Mouse (Mus musculus) lung, postnatal 0 days (tissue): ENCODE measurements around the gene Ccdc194. TPM values are rescaled to one million over a fixed set of nuclear protein-coding genes. Genes with fewer than 3 reads are reported as not detected.
A peak's percentile ranks its signal among the peaks of the same experiment; 100 is the strongest.

Experiments
- ATAC-seq: fragments of 200-750 bp; cut with Nextera tagmentation; 2 replicates; pipeline ENCODE4 v1.8.0; 2017; ENCODE audit warnings: moderate library complexity
- DNase-seq: peaks from one replicate; pipeline ENCODE4 v3.0.0-alpha.2; 2016; ENCODE audit warnings: low spot score
- H3K27ac ChIP-seq: fragments of 300-500 bp; sonication (generic); 2 replicates; pipeline ENCODE4 v1.5.1; 2014; ENCODE audit warnings: antibody characterized with exemption, mild to moderate bottlenecking, low read length, mixed read lengths
- H3K27me3 ChIP-seq: fragments of 300-500 bp; sonication (generic); replicated peaks from 2 replicates; pipeline ENCODE4 v1.6.1; 2014; ENCODE audit warnings: low read length, mixed read lengths; ENCODE audit not compliant: insufficient read depth
- H3K36me3 ChIP-seq: fragments of 300-500 bp; sonication (generic); 2 replicates; pipeline ENCODE4 v1.6.1; 2014; ENCODE audit warnings: low read length, mixed read lengths; ENCODE audit not compliant: insufficient read depth
- H3K4me1 ChIP-seq: fragments of 300-500 bp; sonication (generic); 2 replicates; pipeline ENCODE4 v1.6.1; 2014; ENCODE audit warnings: antibody characterized with exemption, low read depth, low read length, mixed read lengths; ENCODE audit not compliant: insufficient read depth
- H3K4me2 ChIP-seq: fragments of 300-500 bp; sonication (generic); replicated peaks from 2 replicates; pipeline ENCODE4 v1.6.1; 2014; ENCODE audit warnings: low read depth, mild to moderate bottlenecking, low read length, moderate library complexity, mixed read lengths
- H3K4me3 ChIP-seq: fragments of 300-500 bp; sonication (generic); 2 replicates; pipeline ENCODE4 v1.5.1; 2014; ENCODE audit warnings: low read depth, low read length
- H3K9ac ChIP-seq: fragments of 300-500 bp; sonication (generic); replicated peaks from 2 replicates; pipeline ENCODE4 v1.6.1; 2014; ENCODE audit warnings: low read depth, mild to moderate bottlenecking
- H3K9me3 ChIP-seq: fragments of 300-500 bp; sonication (generic); 2 replicates; pipeline ENCODE4 v1.6.1; 2016; ENCODE audit warnings: low read length, mixed read lengths
- CTCF ChIP-seq: IDR thresholded peaks from 2 replicates; pipeline ENCODE4 v1.5.1; 2016; ENCODE audit warnings: antibody characterized with exemption, mild to moderate bottlenecking
- EP300 ChIP-seq: IDR thresholded peaks from 2 replicates; pipeline ENCODE4 v1.6.1; 2016; ENCODE audit warnings: antibody characterized with exemption, mild to moderate bottlenecking, control low read depth
- WGBS: fragments of 180-500 bp; shearing (Covaris S2); extraction: QIAGEN DNeasy Blood & Tissue Kit; methylation state at CpG from one replicate; pipeline ENCODE4 v1.1.7; 2014; 5-methylcytosine and 5-hydroxymethylcytosine counted together
- polyA plus RNA-seq: library from polyadenylated mRNA; unstranded; fragments of >200 nt; fragmentation: Nextera tagmentation; extraction: Ambion mirVana; gene quantifications from 2 replicates; pipeline ENCODE4 v1.2.1, GENCODE M21; 2015

Ccdc194 gene
- polyA plus RNA-seq, 1 experiment from 2014 or later, result 0.08 TPM

DNA sequence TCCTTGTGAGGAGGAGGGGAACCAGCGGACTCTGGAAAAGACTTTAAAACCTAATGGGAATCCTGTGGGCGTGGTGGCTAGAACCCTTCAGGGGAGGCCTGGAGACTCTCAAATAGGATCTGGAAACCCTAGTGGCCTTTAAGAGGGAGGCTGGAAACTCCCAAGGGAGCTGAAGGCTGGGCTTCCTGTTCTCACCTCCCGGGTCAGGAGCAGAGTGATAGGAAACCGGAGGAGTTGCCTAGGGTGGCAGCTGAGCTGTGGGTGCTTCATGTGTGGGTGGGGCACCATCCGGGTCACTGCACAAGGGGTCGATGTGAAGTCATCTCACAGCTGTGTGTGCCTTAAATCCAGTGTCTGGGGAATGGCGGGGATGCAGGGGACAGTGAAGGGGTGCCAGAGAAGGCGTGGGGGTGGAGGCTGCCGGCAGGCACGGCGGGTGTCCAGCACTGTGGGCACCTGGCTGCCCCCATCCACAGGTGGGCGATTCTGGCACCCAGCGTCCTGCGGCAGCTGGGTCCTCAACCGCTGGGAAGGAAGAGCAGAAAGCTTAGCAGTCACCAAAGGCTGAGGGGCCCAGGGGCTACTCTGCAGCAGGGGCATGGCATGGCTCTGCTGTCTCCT, 27.5 kb downstream of the Ccdc194 start:
- ATAC-seq (peak; percentile 48), DNase-seq (peak; percentile 57)
- Histone ChIP-seq H3K27ac (peak overlapping the region; percentile 52), H3K9me3 (no peaks in the 10 kb centered on the region), H3K27me3 (no peaks in the 10 kb centered on the region), H3K36me3 (no peaks in the 10 kb centered on the region), H3K4me2 (0 out of 2 replicates have a peak overlapping the region, but pooled peaks have one; percentile 5), H3K4me1 (peaks cover 13% of the 10 kb centered on the region), H3K9ac (no peak overlapping the region), H3K4me3 (no peak overlapping the region)
- TF ChIP-seq CTCF, result 0 out of 2 replicates have a peak, but pooled peaks have one; percentile 0
- 0 out of 2 replicates have a peak, but pooled peaks have one; percentile 33 for TF ChIP-seq EP300
- 19% methylated on average over 13 of the region's 15 CpGs for WGBS

- H3K9ac ChIP-seq, result no peak overlapping the region
- no peak for TF ChIP-seq CTCF
- TF ChIP-seq EP300, result no peak
- no peak for ATAC-seq
- peaks cover 5% of the 10 kb centered on the region; the same call in 1 of the 2 replicates for H3K36me3 ChIP-seq
- peaks cover 13% of the 10 kb centered on the region for H3K4me1 ChIP-seq
- H3K27me3 ChIP-seq, result no peaks in the 10 kb centered on the region
- H3K27ac ChIP-seq, result peak overlapping the region; percentile 58; the same call in 1 of the 2 replicates
- no peaks in the 10 kb centered on the region for H3K9me3 ChIP-seq
- no peak for DNase-seq
- H3K4me3 ChIP-seq, result no peak overlapping the region
- WGBS, result 88% methylated on average over 1 of the region's 1 CpGs
- H3K4me2 ChIP-seq, result no peak overlapping the region
Measured at GRCm38 (mm10) chr8:71497077-71497645, 28.4 kb downstream of the Ccdc194 start.

- peak; percentile 69 for ATAC-seq
- H3K4me1 ChIP-seq, result peaks cover 13% of the 10 kb centered on the region
- no peak overlapping the region for H3K4me3 ChIP-seq
- H3K36me3 ChIP-seq, result peaks cover 9% of the 10 kb centered on the region; the same call in 1 of the 2 replicates
- peak; percentile 83 for TF ChIP-seq EP300
- peak; percentile 70 for TF ChIP-seq CTCF
- H3K4me2 ChIP-seq, result no peak overlapping the region
- H3K9me3 ChIP-seq, result no peaks in the 10 kb centered on the region
- 34% methylated on average over 11 of the region's 11 CpGs for WGBS
- H3K27me3 ChIP-seq, result no peaks in the 10 kb centered on the region
- H3K27ac ChIP-seq, result peak overlapping the region; percentile 58
- DNase-seq, result peak; percentile 76
- no peak overlapping the region for H3K9ac ChIP-seq
Measured at GRCm38 (mm10) chr8:71496481-71496880, 29.0 kb downstream of the Ccdc194 start.

GRCm38 (mm10) chr8:71495811-71496210, 29.7 kb downstream of the Ccdc194 start:
- Histone ChIP-seq H3K4me3 (no peak overlapping the region), H3K4me1 (peaks cover 13% of the 10 kb centered on the region), H3K36me3 (peaks cover 9% of the 10 kb centered on the region; the same call in 1 of the 2 replicates), H3K9ac (no peak overlapping the region), H3K27me3 (no peaks in the 10 kb centered on the region), H3K4me2 (no peak overlapping the region), H3K27ac (peak overlapping the region; percentile 58; the same call in 1 of the 2 replicates), H3K9me3 (no peaks in the 10 kb centered on the region)
- no peak for ATAC-seq
- WGBS, result 66% methylated on average over 5 of the region's 5 CpGs
- TF ChIP-seq CTCF, result no peak
- DNase-seq, result no peak

DNA sequence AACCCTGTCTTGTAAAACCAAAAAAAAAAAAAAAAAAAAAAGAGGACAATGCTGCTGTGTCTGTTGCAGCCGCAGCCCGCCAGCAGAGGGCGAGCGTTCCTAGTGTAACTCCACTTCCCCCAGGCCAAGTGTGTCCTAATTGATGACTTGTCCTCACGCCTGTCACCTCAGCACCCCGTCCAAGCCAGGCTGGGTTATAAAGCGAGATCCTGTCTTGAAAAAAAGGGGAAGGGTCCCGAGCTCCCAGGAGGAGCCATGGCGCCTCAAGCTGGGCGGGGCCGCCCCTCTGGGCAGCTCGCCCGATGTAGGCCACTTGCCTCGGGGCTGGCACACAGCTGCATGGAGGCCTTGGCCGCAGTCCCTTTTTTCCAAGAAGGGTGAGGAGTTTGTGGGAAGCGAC, 30.5 kb downstream of the Ccdc194 start:
- Histone ChIP-seq H3K4me2 (no peak overlapping the region), H3K36me3 (peaks cover 9% of the 10 kb centered on the region; the same call in 1 of the 2 replicates), H3K4me3 (no peak overlapping the region), H3K9me3 (no peaks in the 10 kb centered on the region), H3K4me1 (peaks cover 13% of the 10 kb centered on the region), H3K27ac (no peak overlapping the region), H3K9ac (no peak overlapping the region), H3K27me3 (no peaks in the 10 kb centered on the region)
- peak; percentile 93 for DNase-seq
- TF ChIP-seq CTCF (peak; percentile 84), EP300 (no peak)
- WGBS, result 8% methylated on average over 16 of the region's 16 CpGs
- peak; percentile 61 for ATAC-seq

DNA sequence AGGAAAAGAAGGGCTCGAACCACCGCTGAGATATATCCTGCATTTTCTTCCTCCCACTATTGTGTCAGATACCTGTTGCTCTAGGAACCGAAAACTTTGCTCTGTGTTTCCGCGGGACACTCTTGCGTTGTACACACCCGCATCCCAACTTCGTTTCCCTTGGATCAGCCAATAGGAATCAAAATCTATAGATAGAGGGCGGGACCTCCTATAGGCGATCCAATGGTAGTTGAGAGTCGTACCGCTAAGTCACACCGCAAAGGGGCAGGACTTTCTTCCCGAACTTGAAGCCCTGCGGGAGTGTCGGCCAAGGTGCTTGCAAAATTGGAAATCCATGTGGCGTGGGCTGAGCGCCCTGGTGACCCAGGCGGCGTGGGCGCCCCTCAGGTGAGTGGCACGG, 37.1 kb downstream of the Ccdc194 start:
- peaks cover 9% of the 10 kb centered on the region; the same call in 1 of the 2 replicates for H3K36me3 ChIP-seq
- ATAC-seq, result peak; percentile 91
- H3K9ac ChIP-seq, result peak overlapping the region; percentile 50
- DNase-seq, result peak; percentile 98
- H3K9me3 ChIP-seq, result no peaks in the 10 kb centered on the region
- H3K27me3 ChIP-seq, result no peaks in the 10 kb centered on the region
- H3K4me2 ChIP-seq, result peak overlapping the region; percentile 89
- peak overlapping the region; percentile 65 for H3K4me3 ChIP-seq
- TF ChIP-seq EP300 (no peak), CTCF (0 out of 2 replicates have a peak, but pooled peaks have one; percentile 22)
- under 1% methylated on average over 22 of the region's 22 CpGs for WGBS
- H3K27ac ChIP-seq, result peak overlapping the region; percentile 87
- peaks cover 13% of the 10 kb centered on the region for H3K4me1 ChIP-seq
